Mouse (Mus musculus) limb, embryonic 11.5 days (tissue): Measurements from ENCODE around the gene Chp1. TPM values are rescaled to one million over a fixed set of nuclear protein-coding genes. Genes with fewer than 3 reads are reported as not detected.
"Not testable (repeated sequence)": the region's sequence is repeated elsewhere in the genome, so short reads cannot be mapped to it uniquely, and the experiment has no call there.

ENCODE experiments used
- ATAC-seq: fragments of 200-750 bp; cut with Nextera tagmentation; 2 replicates; pipeline ENCODE4 v1.8.0; 2017; ENCODE audit warnings: low read depth; ENCODE audit not compliant: insufficient number of reproducible peaks, low FRiP score, low TSS enrichment
- DNase-seq: peaks from one replicate; pipeline ENCODE4 v3.0.0-alpha.2; 2015; ENCODE audit warnings: low spot score
- H3K27ac ChIP-seq: fragments of 300-500 bp; sonication (generic); replicated peaks from 2 replicates; pipeline ENCODE4 v1.5.1; 2014; ENCODE audit warnings: low read depth, mild to moderate bottlenecking, low read length
- H3K27me3 ChIP-seq: fragments of 300-500 bp; sonication (generic); 2 replicates; pipeline ENCODE4 v1.6.1; 2014; ENCODE audit warnings: mild to moderate bottlenecking, low read length, mixed read lengths; ENCODE audit not compliant: control insufficient read depth, insufficient read depth
- H3K36me3 ChIP-seq: fragments of 300-500 bp; sonication (generic); 2 replicates; pipeline ENCODE4 v1.6.1; 2014; ENCODE audit warnings: mild to moderate bottlenecking, low read length, moderate library complexity, mixed read lengths; ENCODE audit not compliant: control insufficient read depth, insufficient read depth
- H3K4me1 ChIP-seq: fragments of 300-500 bp; sonication (generic); 2 replicates; pipeline ENCODE4 v1.6.1; 2014; ENCODE audit warnings: low read length, mixed read lengths; ENCODE audit not compliant: control insufficient read depth, insufficient read depth
- H3K4me2 ChIP-seq: fragments of 300-500 bp; sonication (generic); 2 replicates; pipeline ENCODE4 v1.6.1; 2014; ENCODE audit warnings: low read depth, mild to moderate bottlenecking, moderate library complexity; ENCODE audit not compliant: severe bottlenecking
- H3K4me3 ChIP-seq: fragments of 300-500 bp; sonication (generic); 2 replicates; pipeline ENCODE4 v1.5.1; 2014; ENCODE audit warnings: low read depth, low read length
- H3K9ac ChIP-seq: fragments of 300-500 bp; sonication (generic); 2 replicates; pipeline ENCODE4 v1.6.1; 2014; ENCODE audit warnings: mild to moderate bottlenecking, low read length
- H3K9me3 ChIP-seq: fragments of 300-500 bp; sonication (generic); 2 replicates; pipeline ENCODE4 v1.6.1; 2016; ENCODE audit warnings: low read length; ENCODE audit not compliant: control insufficient read depth
- WGBS: fragments of 180-500 bp; shearing (Covaris S2); extraction: QIAGEN DNeasy Blood & Tissue Kit; methylation state at CpG from one replicate; pipeline ENCODE4 v1.1.7; 2014; 5-methylcytosine and 5-hydroxymethylcytosine counted together
- polyA plus RNA-seq: library from polyadenylated mRNA; unstranded; fragments of >200 nt; fragmentation: Nextera tagmentation; extraction: Ambion mirVana; gene quantifications from 2 replicates; pipeline ENCODE4 v1.2.1, GENCODE M21; 2014

Gene Chp1
- polyA plus RNA-seq: 60.7 and 65.5 TPM in 2 replicates

- Histone ChIP-seq H3K4me1 (0 out of 2 replicates have a peak, but pooled peaks cover 7% of the 10 kb centered on the region), H3K36me3 (no peaks in the 10 kb centered on the region), H3K9me3 (no peaks in the 10 kb centered on the region), H3K4me3 (peak within 1 kb of the TSS; percentile 76), H3K27me3 (no peaks in the 10 kb centered on the region), H3K4me2 (peak within 1 kb of the TSS; percentile 81), H3K27ac (peak within 1 kb of the TSS; percentile 68), H3K9ac (peak within 1 kb of the TSS; percentile 76)
- ATAC-seq (peak; percentile 98), DNase-seq (peak; percentile 98)
- WGBS: under 1% methylated on average over 57 of the region's 57 CpGs
Measured at GRCm38 (mm10) chr2:119547522-119548370, at the start of gene Chp1, which contains the start of gene Exd1. Chp1 (plus strand) TSS chr2:119547697. Exd1 (minus strand) TSS chr2:119547627.

- Histone ChIP-seq H3K9me3 (no peaks in the 10 kb centered on the region), H3K4me2 (no peak overlapping the region), H3K9ac (no peak overlapping the region), H3K36me3 (no peaks in the 10 kb centered on the region), H3K27ac (no peak overlapping the region), H3K27me3 (no peaks in the 10 kb centered on the region), H3K4me1 (no peaks in the 10 kb centered on the region), H3K4me3 (no peak overlapping the region)
- DNase-seq: no peak
- WGBS: 88% methylated on average over 2 of the region's 2 CpGs
- no peak for ATAC-seq
Measured at GRCm38 (mm10) chr2:119498859-119499258, 48.6 kb upstream of the Chp1 start.

- no peaks in the 10 kb centered on the region for H3K36me3 ChIP-seq
- H3K27ac ChIP-seq: no peak overlapping the region
- no peak overlapping the region for H3K9ac ChIP-seq
- no peak overlapping the region for H3K4me3 ChIP-seq
- H3K9me3 ChIP-seq: no peaks in the 10 kb centered on the region
- no peak for ATAC-seq
- DNase-seq: no peak
- 74% methylated on average over 2 of the region's 2 CpGs for WGBS
- no peaks in the 10 kb centered on the region for H3K4me1 ChIP-seq
- no peaks in the 10 kb centered on the region for H3K27me3 ChIP-seq
- no peak overlapping the region for H3K4me2 ChIP-seq
Measured at GRCm38 (mm10) chr2:119500965-119501652, 46.4 kb upstream of the Chp1 start.

GRCm38 (mm10) chr2:119507108-119507507 is 40.4 kb upstream of the Chp1 start:
- Histone ChIP-seq H3K4me2 (no peak overlapping the region), H3K9ac (no peak overlapping the region), H3K36me3 (no peaks in the 10 kb centered on the region), H3K27ac (no peak overlapping the region), H3K4me1 (no peaks in the 10 kb centered on the region), H3K9me3 (no peaks in the 10 kb centered on the region), H3K4me3 (no peak overlapping the region), H3K27me3 (no peaks in the 10 kb centered on the region)
- peak; percentile 23 for DNase-seq
- ATAC-seq: no peak

GRCm38 (mm10) chr2:119508518-119508917 is 39.0 kb upstream of the Chp1 start:
- H3K27ac ChIP-seq, DNase-seq, H3K9ac ChIP-seq, H3K4me1 ChIP-seq, H3K27me3 ChIP-seq, H3K36me3 ChIP-seq, H3K4me3 ChIP-seq, ATAC-seq, H3K4me2 ChIP-seq, H3K9me3 ChIP-seq: not testable (repeated sequence)
- 59% methylated on average over 7 of the region's 7 CpGs for WGBS

GRCm38 (mm10) chr2:119510856-119511255 is 36.6 kb upstream of the Chp1 start:
- no peak overlapping the region for H3K4me3 ChIP-seq

GRCm38 (mm10) chr2:119512292-119512691 is 35.2 kb upstream of the Chp1 start:
- ATAC-seq (no peak), DNase-seq (peak; percentile 23)
- Histone ChIP-seq H3K27ac (no peak overlapping the region), H3K36me3 (no peaks in the 10 kb centered on the region), H3K27me3 (no peaks in the 10 kb centered on the region), H3K4me1 (no peaks in the 10 kb centered on the region), H3K4me3 (no peak overlapping the region), H3K9me3 (no peaks in the 10 kb centered on the region), H3K9ac (no peak overlapping the region), H3K4me2 (no peak overlapping the region)
- WGBS: 76% methylated on average over 3 of the region's 3 CpGs

More at GRCm38 (mm10) chr2:119510856-119511255, 36.6 kb upstream of the Chp1 start:
- H3K4me2 ChIP-seq: no peak overlapping the region
- ATAC-seq (no peak), DNase-seq (no peak)
- H3K27ac ChIP-seq: no peak overlapping the region
- no peak overlapping the region for H3K9ac ChIP-seq
- H3K4me1 ChIP-seq: no peaks in the 10 kb centered on the region
- H3K36me3 ChIP-seq: no peaks in the 10 kb centered on the region
- no peaks in the 10 kb centered on the region for H3K9me3 ChIP-seq
- no peaks in the 10 kb centered on the region for H3K27me3 ChIP-seq
- WGBS: 82% methylated on average over 2 of the region's 2 CpGs

- Histone ChIP-seq H3K4me3 (no peak overlapping the region), H3K9ac (no peak overlapping the region), H3K9me3 (no peaks in the 10 kb centered on the region), H3K4me2 (no peak overlapping the region), H3K27me3 (no peaks in the 10 kb centered on the region), H3K36me3 (no peaks in the 10 kb centered on the region), H3K27ac (no peak overlapping the region), H3K4me1 (no peaks in the 10 kb centered on the region)
- DNase-seq: no peak
- WGBS: 85% methylated on average over 3 of the region's 3 CpGs
- no peak for ATAC-seq
Measured at GRCm38 (mm10) chr2:119514026-119514522, 33.4 kb upstream of the Chp1 start.
